Mouse (Mus musculus) liver, embryonic 14.5 days (tissue): ENCODE measurements around the gene Kcnip2. TPM values are rescaled to one million over a fixed set of nuclear protein-coding genes. Genes with fewer than 3 reads are reported as not detected.

Source experiments
- ATAC-seq: fragments of 200-750 bp; cut with Nextera tagmentation; 2 replicates; pipeline ENCODE4 v1.8.0; 2017; ENCODE audit warnings: moderate number of reproducible peaks, mild to moderate bottlenecking, moderate library complexity; ENCODE audit not compliant: insufficient read depth
- DNase-seq, 3 experiments: peaks; one replicate each; pipeline ENCODE4 v3.0.0-alpha.2; 2012 to 2013; ENCODE audit warnings: low read depth in 3 of 3, low spot score in 3 of 3
- H3K27ac ChIP-seq: fragments of 300-500 bp; sonication (generic); 2 replicates; pipeline ENCODE4 v1.5.1; 2014; ENCODE audit warnings: moderate library complexity, mild to moderate bottlenecking, control low read depth, inconsistent platforms
- H3K27me3 ChIP-seq: fragments of 300-500 bp; sonication (generic); 2 replicates; pipeline ENCODE4 v1.6.1; 2014; ENCODE audit warnings: mild to moderate bottlenecking, low read length, moderate library complexity; ENCODE audit not compliant: control insufficient read depth, insufficient read depth
- H3K36me3 ChIP-seq: fragments of 300-500 bp; sonication (generic); replicated peaks from 2 replicates; pipeline ENCODE4 v1.6.1; 2014; ENCODE audit warnings: low read depth; ENCODE audit not compliant: control insufficient read depth, insufficient read depth
- H3K4me1 ChIP-seq, 2 experiments: fragments of 200-500 bp in 1 of 2; fragments of 300-500 bp in 1 of 2; sonication (generic) in 1 of 2; replicated peaks; 2 replicates each; pipeline ENCODE4 v1.6.1; 2012 to 2014; ENCODE audit warnings: antibody characterized with exemption in 1 of 2, inconsistent platforms in 1 of 2, low read length in 1 of 2; ENCODE audit not compliant: control insufficient read depth in 2 of 2, insufficient read depth in 2 of 2
- H3K4me2 ChIP-seq: fragments of 300-500 bp; sonication (generic); 2 replicates; pipeline ENCODE4 v1.6.1; 2014; ENCODE audit warnings: low read depth, mild to moderate bottlenecking, control low read depth, moderate library complexity
- H3K4me3 ChIP-seq, 2 experiments: fragments of 200-500 bp in 1 of 2; fragments of 300-500 bp in 1 of 2; sonication (generic) in 1 of 2; 2 replicates each; pipeline ENCODE4 v1.5.1; 2012 to 2014; ENCODE audit warnings: low read depth in 2 of 2, low read length in 2 of 2, mild to moderate bottlenecking in 2 of 2, control low read depth in 1 of 2, inconsistent platforms in 1 of 2, moderate library complexity in 1 of 2; ENCODE audit not compliant: insufficient read depth in 1 of 2
- H3K9ac ChIP-seq: fragments of 300-500 bp; sonication (generic); replicated peaks from 2 replicates; pipeline ENCODE4 v1.6.1; 2014; ENCODE audit warnings: mild to moderate bottlenecking, control low read depth, moderate library complexity
- H3K9me3 ChIP-seq: fragments of 300-500 bp; sonication (generic); 2 replicates; pipeline ENCODE4 v1.6.1; 2016; ENCODE audit warnings: low read length, mixed read lengths; ENCODE audit not compliant: control insufficient read depth
- CTCF ChIP-seq: IDR thresholded peaks from 2 replicates; pipeline ENCODE4 v1.5.1; 2016; ENCODE audit warnings: antibody characterized with exemption, low read depth, control low read depth
- EP300 ChIP-seq: IDR thresholded peaks from 2 replicates; pipeline ENCODE4 v1.6.1; 2016; ENCODE audit warnings: antibody characterized with exemption, low read depth
- WGBS: fragments of 180-500 bp; shearing (Covaris S2); extraction: QIAGEN DNeasy Blood & Tissue Kit; methylation state at CpG from one replicate; pipeline ENCODE4 v1.1.7; 2014; ENCODE audit not compliant: insufficient replicate concordance; 5-methylcytosine and 5-hydroxymethylcytosine counted together
- polyA plus RNA-seq, 2 experiments: library from polyadenylated mRNA; depleted of rRNA in 1 of 2; stranded (reverse) in 1 of 2; unstranded in 1 of 2; fragments of >200 nt; fragmentation: Nextera tagmentation in 1 of 2; extraction: Ambion mirVana in 1 of 2; gene quantifications; 2 replicates each; pipeline versions ENCODE4 v1.2.1 to v1.2.3; 2012 to 2014

Kcnip2 gene
- polyA plus RNA-seq, 2 experiments = 1.7 TPM

- H3K36me3 ChIP-seq = peaks cover 17% of the 10 kb centered on the region
- H3K9me3 ChIP-seq = no peaks in the 10 kb centered on the region
- DNase-seq (no peak), ATAC-seq (peak; percentile 48)
- H3K27me3 ChIP-seq = peaks cover 26% of the 10 kb centered on the region
- peak overlapping the region; percentile 82 for H3K9ac ChIP-seq
- H3K27ac ChIP-seq = no peak overlapping the region; the same call in 1 of the 2 replicates
- peak overlapping the region; percentile 73 to 95 for H3K4me3 ChIP-seq
- peak overlapping the region; percentile 95 for H3K4me2 ChIP-seq
- H3K4me1 ChIP-seq = peaks cover 0 to 8% of the 10 kb centered on the region in 2 experiments; a peak in 1 of 4 replicates
- no peak for TF ChIP-seq EP300
- TF ChIP-seq CTCF = no peak; the same call in 1 of the 2 replicates
- under 1% methylated on average over 33 of the region's 33 CpGs for WGBS
Measured at GRCm38 (mm10) chr19:45748691-45749242, 67.1 kb downstream of the Kcnip2 start.

GRCm38 (mm10) chr19:45748206-45748605 lies 67.7 kb downstream of the Kcnip2 start:
- peaks cover 15% of the 10 kb centered on the region for H3K36me3 ChIP-seq
- peak overlapping the region; percentile 73 to 95 for H3K4me3 ChIP-seq
- no peak overlapping the region for H3K27ac ChIP-seq
- H3K4me1 ChIP-seq = peaks cover 0 to 8% of the 10 kb centered on the region in 2 experiments; a peak in 1 of 4 replicates
- ATAC-seq (no peak), DNase-seq (no peak)
- no peak for TF ChIP-seq CTCF
- no peak for TF ChIP-seq EP300
- peak overlapping the region; percentile 95 for H3K4me2 ChIP-seq
- peaks cover 31% of the 10 kb centered on the region for H3K27me3 ChIP-seq
- peak overlapping the region; percentile 82; the same call in 1 of the 2 replicates for H3K9ac ChIP-seq
- H3K9me3 ChIP-seq = no peaks in the 10 kb centered on the region
- WGBS = 36% methylated on average over 9 of the region's 9 CpGs

- Histone ChIP-seq H3K4me1 (peaks cover 0 to 8% of the 10 kb centered on the region in 2 experiments; a peak in 1 of 4 replicates), H3K4me2 (no peak overlapping the region), H3K27ac (no peak overlapping the region), H3K36me3 (peaks cover 6% of the 10 kb centered on the region), H3K27me3 (peaks cover 41% of the 10 kb centered on the region), H3K4me3 (no peak overlapping the region), H3K9ac (no peak overlapping the region), H3K9me3 (no peaks in the 10 kb centered on the region)
- no peak for ATAC-seq
- WGBS = 28% methylated on average over 11 of the region's 11 CpGs
- peak; percentile 64 to 76 (median 67) for DNase-seq
- peak; percentile 95 for TF ChIP-seq CTCF
- no peak for TF ChIP-seq EP300
Measured at GRCm38 (mm10) chr19:45747028-45747867, 68.6 kb downstream of the Kcnip2 start.

GRCm38 (mm10) chr19:45746153-45747020 lies 69.5 kb downstream of the Kcnip2 start:
- ATAC-seq (no peak), DNase-seq (peak; percentile 53 to 61 (median 60))
- Histone ChIP-seq H3K4me1 (peaks cover 0 to 8% of the 10 kb centered on the region in 2 experiments; a peak in 1 of 4 replicates), H3K27ac (no peak overlapping the region), H3K9ac (no peak overlapping the region), H3K27me3 (peaks cover 49% of the 10 kb centered on the region), H3K9me3 (no peaks in the 10 kb centered on the region), H3K36me3 (peaks cover under 1% of the 10 kb centered on the region), H3K4me3 (no peak overlapping the region), H3K4me2 (no peak overlapping the region; the same call in 1 of the 2 replicates)
- 9% methylated on average over 29 of the region's 29 CpGs for WGBS
- TF ChIP-seq CTCF (peak; percentile 96), EP300 (no peak)
